Mouse (Mus musculus) CH12.LX (cell line): ENCODE measurements around the gene Rpl34.

Experiments
- CTCF ChIP-seq, 2 experiments: IDR thresholded peaks in 1 of 2; conservative IDR thresholded peaks in 1 of 2; 2 replicates each; pipeline ENCODE4 v1.5.1; 2011 to 2012; ENCODE audit warnings: low read depth in 2 of 2, low read length in 2 of 2, improper control_type of control experiment in 1 of 2, inconsistent platforms in 1 of 2, mild to moderate bottlenecking in 1 of 2, moderate library complexity in 1 of 2
- ELF1 ChIP-seq: IDR thresholded peaks from 2 replicates; pipeline ENCODE4 v1.6.1; 2014; ENCODE audit warnings: low read depth, mild to moderate bottlenecking, inconsistent platforms, low read length, improper control_type of control experiment
- ETS1 ChIP-seq: conservative IDR thresholded peaks from 2 replicates; pipeline ENCODE4 v1.6.1; 2012; ENCODE audit warnings: low read depth, mild to moderate bottlenecking, inconsistent platforms, low read length, improper control_type of control experiment, moderate library complexity
- GABPA ChIP-seq: IDR thresholded peaks from 2 replicates; pipeline ENCODE4 v1.6.1; 2012; ENCODE audit warnings: low read depth, low read length, improper control_type of control experiment, inconsistent platforms; ENCODE audit not compliant: insufficient replicate concordance
- KAT2A ChIP-seq: IDR thresholded peaks from 2 replicates; pipeline ENCODE4 v1.6.1; 2012; ENCODE audit warnings: low read length, improper control_type of control experiment, inconsistent platforms; ENCODE audit not compliant: insufficient replicate concordance
- MAX ChIP-seq: IDR thresholded peaks from 2 replicates; pipeline ENCODE4 v1.6.1; 2011; ENCODE audit warnings: low read length, improper control_type of control experiment
- MAZ ChIP-seq: IDR thresholded peaks from 2 replicates; pipeline ENCODE4 v1.6.1; 2012; ENCODE audit warnings: low read depth, mild to moderate bottlenecking, inconsistent platforms, low read length, improper control_type of control experiment, moderate library complexity
- NRF1 ChIP-seq: IDR thresholded peaks from 2 replicates; pipeline ENCODE4 v1.6.1; 2014; ENCODE audit warnings: low read depth, mild to moderate bottlenecking, inconsistent platforms, low read length, improper control_type of control experiment, moderate library complexity
- POLR2A ChIP-seq: IDR thresholded peaks from 2 replicates; pipeline ENCODE4 v1.6.1; 2011; ENCODE audit warnings: low read depth, mild to moderate bottlenecking, improper control_type of control experiment, low read length
- USF2 ChIP-seq: conservative IDR thresholded peaks from 2 replicates; pipeline ENCODE4 v1.6.1; 2011; ENCODE audit warnings: low read depth, low read length, improper control_type of control experiment
- ZMIZ1 ChIP-seq: IDR thresholded peaks from 2 replicates; pipeline ENCODE4 v1.6.1; 2012; ENCODE audit warnings: low read depth, mild to moderate bottlenecking, inconsistent platforms, low read length, improper control_type of control experiment

DNA sequence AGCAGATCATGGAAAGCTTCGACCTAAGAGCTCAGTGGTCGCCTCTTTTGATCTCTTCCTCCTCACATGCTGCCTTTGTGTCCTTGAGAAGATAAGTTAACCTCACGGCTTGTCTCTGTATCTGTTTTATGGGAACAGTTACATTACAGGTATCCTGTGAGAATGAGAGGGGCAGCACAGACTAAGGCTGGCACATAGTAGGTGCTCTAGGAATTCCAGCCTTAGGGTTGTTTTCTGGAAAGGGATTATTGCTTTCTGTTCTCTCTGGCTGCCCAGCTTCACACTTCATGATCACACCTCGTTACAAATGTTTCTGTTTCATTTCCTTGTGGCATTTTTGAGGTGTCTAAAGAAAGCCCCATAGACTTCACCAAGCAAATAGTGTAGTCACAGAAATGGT lies 6.6 kb upstream of the Rpl34 start:
- TF ChIP-seq POLR2A (no peak), GABPA (no peak), ZMIZ1 (no peak), CTCF (conservative IDR thresholded peaks at IDR 0.05 in 1 of 2, IDR thresholded peaks at IDR 0.05 in 1 of 2; ENCODE audit: low read depth in 2 of 2, low read length in 2 of 2) (no peak), USF2 (no peak), MAX (no peak), ELF1 (no peak), MAZ (no peak), ETS1 (no peak), NRF1 (no peak), KAT2A (no peak)
